Mouse (Mus musculus): ENCODE data around the gene Cryzl1.
A peak's percentile ranks its signal among the peaks of the same experiment; 100 is the strongest.

Gene Cryzl1

GRCm38 (mm10) chr16:91740184-91740917 is 11.6 kb upstream of the Cryzl1 start:
- no peak for DNase-seq (ENCODE audit: low read depth, low spot score)

- no peak for DNase-seq (ENCODE audit: low read depth, low spot score)
Measured at GRCm38 (mm10) chr16:91738505-91738904, 9.7 kb upstream of the Cryzl1 start.

DNA sequence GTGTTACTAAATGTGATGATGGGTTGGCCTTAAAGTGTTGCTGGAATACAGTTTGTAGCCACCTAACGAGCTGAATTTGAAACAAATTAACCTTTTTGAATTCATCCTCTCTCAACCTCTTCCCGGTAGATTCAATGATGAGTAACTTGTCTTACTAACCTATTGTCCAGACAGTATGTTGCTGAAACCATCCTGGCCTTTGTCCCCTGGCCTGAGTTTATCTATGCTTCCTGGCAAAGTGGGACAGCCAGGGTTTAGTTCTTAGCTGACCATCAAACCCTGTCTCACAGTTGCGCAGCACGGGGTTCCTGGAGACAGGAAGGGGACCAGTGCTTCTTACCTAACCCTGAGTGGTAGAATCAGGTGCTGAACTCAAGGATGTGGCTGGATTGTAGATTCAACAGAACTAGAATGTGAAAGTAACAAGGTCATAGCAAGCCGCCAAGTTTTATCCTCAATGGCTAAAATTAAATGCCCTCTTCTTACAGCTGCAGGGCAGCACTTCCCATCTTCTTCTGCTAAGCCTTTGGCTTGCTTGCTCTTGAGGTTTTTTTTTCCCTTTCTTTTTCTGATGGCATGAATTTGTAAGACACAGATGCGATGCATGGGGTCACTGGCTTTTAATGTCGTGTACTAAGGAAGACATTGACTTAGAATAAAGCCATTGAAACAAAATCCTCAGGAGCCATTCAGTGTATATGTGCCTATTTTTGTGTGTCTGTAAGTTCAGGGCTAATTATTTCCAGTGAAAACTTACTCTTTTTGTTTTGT is 7.5 kb upstream of the Cryzl1 start:
- DNase-seq (ENCODE audit: low read depth, low spot score) = no peak

GRCm38 (mm10) chr16:91734771-91735170 is 6.0 kb upstream of the Cryzl1 start:
- DNase-seq (ENCODE audit: low read depth, low spot score) = no peak

GRCm38 (mm10) chr16:91732816-91733215 is 4.0 kb upstream of the Cryzl1 start:
- DNase-seq (ENCODE audit: low read depth, low spot score) = no peak

DNA sequence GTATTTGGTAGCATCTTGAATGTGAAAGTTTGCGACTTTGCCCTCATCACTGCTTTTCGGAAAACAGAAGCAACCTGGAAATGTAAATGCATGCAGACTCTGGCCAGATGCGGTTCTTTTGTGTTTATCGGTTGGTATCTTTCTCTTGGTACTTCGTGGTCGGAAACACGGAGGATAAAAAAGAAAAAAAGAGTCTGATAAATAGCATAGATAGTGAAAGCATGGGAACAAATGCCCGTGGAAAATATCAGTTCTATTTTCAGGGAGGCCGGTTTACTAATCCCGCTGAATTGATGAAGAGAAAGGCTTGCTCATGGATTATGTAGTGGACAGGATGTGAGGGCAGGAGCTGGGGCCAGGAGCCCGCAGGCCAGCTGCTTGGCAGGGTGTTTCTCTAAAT is 1.7 kb upstream of the Cryzl1 start:
- DNase-seq (ENCODE audit: low read depth, low spot score) = no peak

GRCm38 (mm10) chr16:91729821-91730441 is 1.2 kb upstream of the Cryzl1 start:
- peak; percentile 45 for DNase-seq (ENCODE audit: low read depth, low spot score)

DNA sequence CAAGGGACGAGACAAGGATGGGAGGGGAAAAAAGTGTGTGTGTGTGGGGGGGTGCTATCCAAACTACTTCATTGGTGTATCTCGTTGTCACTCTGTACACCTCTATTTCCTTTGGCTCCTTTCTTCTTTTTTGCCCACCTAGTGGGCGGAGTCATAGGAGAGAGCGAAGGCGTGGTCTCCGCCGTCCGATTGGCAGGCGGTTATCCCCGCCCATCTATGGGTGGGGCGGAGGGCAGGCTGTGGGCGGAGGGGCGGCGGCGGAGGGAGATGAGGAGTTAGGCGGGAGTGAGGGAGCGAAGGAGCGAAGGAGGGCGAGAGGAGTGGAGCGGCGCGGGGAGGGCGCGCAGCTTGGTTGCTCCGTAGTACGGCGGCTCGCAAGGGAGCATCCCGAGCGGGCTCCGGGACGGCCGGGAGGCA is 299 bp upstream of the Cryzl1 start, which contains the start of gene Itsn1:
Itsn1 (plus strand) TSS at position 216 of the 417 bp plus-strand sequence.
- peak; percentile 99 for DNase-seq (ENCODE audit: low read depth, low spot score)

- DNase-seq (ENCODE audit: low read depth, low spot score) = no peak
Measured at GRCm38 (mm10) chr16:91727433-91727832, 1.3 kb downstream of the Cryzl1 start.

DNA sequence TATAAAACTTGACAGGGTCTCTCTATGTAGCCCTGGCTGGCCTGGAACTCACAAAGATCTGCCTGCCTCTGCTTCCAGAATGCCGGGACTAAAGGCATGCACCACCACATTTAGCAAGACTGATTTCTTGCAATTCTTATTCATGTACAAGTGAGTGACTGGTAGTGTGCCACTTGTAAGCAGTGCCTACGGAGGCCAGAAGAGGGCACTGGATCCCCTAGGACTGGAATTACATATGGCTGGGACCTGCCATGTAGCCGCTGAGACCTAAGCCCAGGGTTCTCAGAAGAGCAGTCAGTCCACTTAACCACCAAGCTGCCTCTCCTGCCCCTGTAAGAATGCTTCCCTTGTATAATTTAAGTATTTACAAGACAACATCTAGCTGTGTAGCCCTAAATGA is 4.5 kb downstream of the Cryzl1 start:
- peak; percentile 79 for DNase-seq (ENCODE audit: low read depth, low spot score)

GRCm38 (mm10) chr16:91717399-91717798 is 11.4 kb downstream of the Cryzl1 start:
- DNase-seq (ENCODE audit: low read depth, low spot score) = no peak

DNA sequence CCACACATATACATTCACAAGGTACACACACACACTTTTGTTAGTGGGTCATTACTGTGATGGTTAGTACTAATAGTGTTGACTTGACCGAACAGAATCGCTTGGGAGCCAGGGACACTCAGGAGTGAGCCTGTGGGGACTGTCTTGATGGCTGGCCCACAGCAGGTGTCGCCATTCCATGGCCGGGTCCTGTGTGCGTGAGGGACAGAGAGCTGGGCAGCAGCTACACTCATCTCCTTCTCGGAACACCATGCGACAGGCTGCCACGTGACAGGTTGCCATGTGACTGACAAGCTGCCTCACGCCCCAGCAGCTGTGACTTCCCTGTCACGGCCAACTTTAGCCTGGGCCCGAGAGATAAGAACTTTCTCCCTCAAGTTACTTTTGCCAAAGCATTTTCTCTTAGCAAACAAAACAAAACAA is 11.8 kb downstream of the Cryzl1 start:
- peak; percentile 36 for DNase-seq (ENCODE audit: low read depth, low spot score)

DNA sequence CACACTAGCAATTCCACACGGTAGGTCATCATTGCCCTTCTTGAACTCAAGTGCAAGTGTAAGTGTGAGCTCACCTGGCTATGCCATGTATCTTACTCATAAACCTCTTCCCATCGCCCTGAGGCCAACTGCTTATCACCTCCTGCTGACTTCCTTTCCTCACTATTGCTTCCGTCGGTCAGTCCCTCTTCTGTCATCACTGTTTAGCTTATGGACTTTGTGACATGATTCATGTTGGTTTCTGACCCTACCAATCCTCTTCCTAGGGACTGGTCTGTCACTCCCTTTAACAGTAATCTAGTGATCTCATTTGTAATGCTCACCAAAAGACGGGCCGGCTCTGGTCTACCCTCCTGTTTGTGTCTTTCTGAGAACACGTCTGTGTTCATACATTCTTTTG is 18.5 kb downstream of the Cryzl1 start:
- no peak for DNase-seq (ENCODE audit: low read depth, low spot score)

- DNase-seq (ENCODE audit: low read depth, low spot score) = peak; percentile 57
Measured at GRCm38 (mm10) chr16:91704603-91705340, 24.0 kb downstream of the Cryzl1 start.

- DNase-seq (ENCODE audit: low read depth, low spot score) = peak; percentile 51
Measured at GRCm38 (mm10) chr16:91702771-91703188, 26.0 kb downstream of the Cryzl1 start.

DNA sequence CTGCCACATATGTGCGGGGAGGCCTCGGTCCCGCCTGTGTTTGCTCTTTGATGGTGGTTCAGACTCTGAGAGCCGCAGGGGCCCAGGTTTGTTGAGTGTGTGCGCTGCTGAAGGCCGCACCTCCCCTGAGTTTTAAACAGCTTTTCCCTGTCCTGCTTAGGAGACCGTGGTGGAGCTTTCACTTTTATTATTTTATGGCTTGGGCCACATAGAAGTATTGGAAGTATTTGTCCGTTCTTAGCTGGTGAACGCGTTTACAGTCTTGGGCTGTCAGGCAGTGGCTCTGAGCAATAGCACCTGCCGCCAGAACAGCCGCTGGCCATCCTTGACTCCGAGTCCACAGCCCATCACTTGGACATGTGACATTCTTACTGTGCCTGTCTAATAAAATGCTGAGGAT is 26.9 kb downstream of the Cryzl1 start:
- no peak for DNase-seq (ENCODE audit: low read depth, low spot score)

DNA sequence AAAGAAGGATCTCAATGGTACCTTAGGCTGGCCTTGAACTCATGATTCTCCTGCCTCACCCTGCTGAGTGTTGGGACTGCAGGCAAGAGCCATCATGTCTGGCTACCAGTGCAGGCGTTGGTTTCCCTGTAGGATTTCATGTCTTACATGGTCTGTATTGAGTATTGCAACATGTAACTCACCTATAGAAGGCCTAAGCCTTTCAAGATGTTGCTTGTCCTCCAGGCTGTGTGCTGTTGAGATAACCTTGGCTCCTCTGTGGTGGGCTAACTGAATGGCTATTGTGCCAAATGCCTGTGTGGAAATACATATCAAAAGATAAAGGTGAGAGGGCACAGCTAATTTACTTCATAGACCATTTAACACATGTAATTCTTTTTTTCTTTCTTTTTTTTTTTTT is 29.8 kb downstream of the Cryzl1 start:
- DNase-seq (ENCODE audit: low read depth, low spot score) = no peak

- DNase-seq (ENCODE audit: low read depth, low spot score) = no peak
Measured at GRCm38 (mm10) chr16:91695108-91695755, 33.5 kb downstream of the Cryzl1 start.

DNA sequence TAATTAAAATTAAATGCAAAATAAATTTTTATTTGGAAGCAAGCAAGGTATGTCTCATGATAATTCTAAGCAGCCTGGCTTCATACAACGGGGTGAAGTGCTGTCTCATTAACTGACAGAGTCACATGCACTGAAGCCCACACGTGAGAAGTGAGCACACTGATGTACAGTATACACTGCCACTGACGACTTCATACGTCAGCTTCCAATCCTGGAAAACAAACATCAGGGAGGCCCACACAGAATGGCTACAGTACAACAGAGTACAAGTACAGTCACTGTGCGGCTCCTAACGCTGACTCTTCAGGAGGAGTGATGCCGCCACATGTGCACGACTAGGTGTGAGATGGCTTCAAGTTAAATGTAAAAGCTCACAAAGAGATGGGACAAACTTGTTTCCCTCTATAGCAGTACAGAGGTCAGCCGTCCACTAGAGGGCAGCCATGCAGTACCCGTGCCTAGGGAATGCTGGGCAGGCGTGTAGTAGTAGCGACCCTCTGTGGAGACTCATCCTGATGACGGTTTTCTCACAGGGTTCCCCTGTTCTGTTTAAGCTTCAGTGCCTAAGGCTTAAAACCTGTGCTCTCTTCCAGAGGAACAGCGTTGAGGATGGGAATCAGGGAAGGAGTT is 34.2 kb downstream of the Cryzl1 start:
- DNase-seq (ENCODE audit: low read depth, low spot score) = peak; percentile 87

GRCm38 (mm10) chr16:91689791-91690190 is 39.0 kb downstream of the Cryzl1 start:
- DNase-seq (ENCODE audit: low read depth, low spot score) = no peak
